In genomic region chr13:118395803-118396202, GRCm38 (mm10) we compare ENCODE assay signal across 22 mouse cellular contexts. TPM values are rescaled to one million over a fixed set of nuclear protein-coding genes. Genes with fewer than 3 reads are reported as not detected.
A peak's percentile ranks its signal among the peaks of the same experiment; 100 is the strongest.
DNase-seq lines count a peak whose midpoint lies in the region; ATAC-seq and TF ChIP-seq lines count a peak whose summit lies in the region.
"Had no signal": no experiment of that assay in that cellular context is flagged by ENCODE, and none has a peak within 500 bp of the region (broad histone marks: within the 10 kb centered on the region; RNA-seq: fewer than 3 reads in every experiment).

No protein-coding gene starts in this region.

- no peak overlapping the region for H3K27ac ChIP-seq in embryonic facial prominence, embryonic 14.5 days (replicated peaks; ENCODE audit: low read depth, low read length)
- H3K27ac ChIP-seq in embryonic facial prominence, embryonic 10.5 days (replicated peaks) = no peak overlapping the region
- no peak overlapping the region for H3K27ac ChIP-seq in limb, embryonic 13.5 days
- no peak overlapping the region for H3K27ac ChIP-seq in limb, embryonic 10.5 days
- H3K27ac ChIP-seq in limb, embryonic 14.5 days (replicated peaks; ENCODE audit: low read depth, low read length) = no peak overlapping the region
- no peak overlapping the region for H3K27ac ChIP-seq in limb, embryonic 15.5 days
- no peak overlapping the region for H3K27ac ChIP-seq in intestine, embryonic 16.5 days (ENCODE audit: low read length)

- H3K4me3 ChIP-seq in embryonic facial prominence, embryonic 14.5 days (ENCODE audit: low read depth, low read length) = no peak overlapping the region
- no peak overlapping the region for H3K4me3 ChIP-seq in embryonic facial prominence, embryonic 10.5 days
- no peak overlapping the region for H3K4me3 ChIP-seq in limb, embryonic 13.5 days
- no peak overlapping the region for H3K4me3 ChIP-seq in limb, embryonic 10.5 days
- H3K4me3 ChIP-seq in limb, embryonic 14.5 days (replicated peaks; ENCODE audit: low read length) = no peak overlapping the region
- H3K4me3 ChIP-seq in limb, embryonic 15.5 days = no peak overlapping the region
- no peak overlapping the region for H3K4me3 ChIP-seq in intestine, embryonic 16.5 days (ENCODE audit: low read length)

- TF ChIP-seq POLR2A in limb, embryonic 14.5 days (IDR thresholded peaks at IDR 0.05; ENCODE audit: borderline replicate concordance, extremely low read depth, insufficient read depth, insufficient read length) = no peak

- peak; percentile 46 for DNase-seq in embryonic facial prominence, embryonic 14.5 days (ENCODE audit: low spot score)
- no peak for DNase-seq in embryonic facial prominence, embryonic 10.5 days (ENCODE audit: low spot score)
- no peak for DNase-seq in limb, embryonic 10.5 days (ENCODE audit: low spot score)
- peak; percentile 71 for DNase-seq in limb, embryonic 14.5 days (ENCODE audit: low spot score)
- no peak for DNase-seq in adrenal gland, postnatal 36 days
- DNase-seq: adrenal gland, adult 2 months; adrenal gland, adult 8-10 months; adrenal gland, postnatal 10 days; adrenal gland, postnatal 14 days; adrenal gland, postnatal 25 days; B cell, adult 2 months; cerebellum, adult 11 months; cerebellum, adult 11-12 months; cerebellum, adult 18-20 months had no signal

- no peak overlapping the region for H3K4me2 ChIP-seq in embryonic facial prominence, embryonic 14.5 days (ENCODE audit: low read depth, low read length)
- no peak overlapping the region for H3K4me2 ChIP-seq in limb, embryonic 13.5 days (replicated peaks)
- no peak overlapping the region for H3K4me2 ChIP-seq in limb, embryonic 14.5 days (replicated peaks; ENCODE audit: low read depth, low read length, severe bottlenecking)
- H3K4me2 ChIP-seq in limb, embryonic 15.5 days = no peak overlapping the region
- no peak overlapping the region for H3K4me2 ChIP-seq in intestine, embryonic 16.5 days (ENCODE audit: low read depth, low read length)

- WGBS in embryonic facial prominence, embryonic 14.5 days = 66% methylated on average over 3 of the region's 3 CpGs
- 94% methylated on average over 3 of the region's 3 CpGs for WGBS in embryonic facial prominence, embryonic 10.5 days
- 62% methylated on average over 3 of the region's 3 CpGs for WGBS in limb, embryonic 13.5 days
- 92% methylated on average over 3 of the region's 3 CpGs for WGBS in limb, embryonic 10.5 days
- 50% methylated on average over 3 of the region's 3 CpGs for WGBS in limb, embryonic 14.5 days
- WGBS in limb, embryonic 15.5 days = 53% methylated on average over 3 of the region's 3 CpGs
- WGBS in intestine, embryonic 16.5 days = 82% methylated on average over 3 of the region's 3 CpGs

- H3K36me3 ChIP-seq in embryonic facial prominence, embryonic 14.5 days (ENCODE audit: control insufficient read depth, insufficient read depth, low read length) = no peaks in the 10 kb centered on the region
- H3K36me3 ChIP-seq in embryonic facial prominence, embryonic 10.5 days (replicated peaks) = no peaks in the 10 kb centered on the region
- H3K36me3 ChIP-seq in limb, embryonic 13.5 days = no peaks in the 10 kb centered on the region
- H3K36me3 ChIP-seq in limb, embryonic 10.5 days = no peaks in the 10 kb centered on the region
- H3K36me3 ChIP-seq in limb, embryonic 14.5 days (ENCODE audit: control insufficient read depth, insufficient read depth, low read length) = no peaks in the 10 kb centered on the region
- H3K36me3 ChIP-seq in limb, embryonic 15.5 days = no peaks in the 10 kb centered on the region
- H3K36me3 ChIP-seq in intestine, embryonic 16.5 days (ENCODE audit: control insufficient read depth, insufficient read depth, low read length) = no peaks in the 10 kb centered on the region
- H3K36me3 ChIP-seq: G1E had no signal

- H3K27me3 ChIP-seq in embryonic facial prominence, embryonic 14.5 days (replicated peaks; ENCODE audit: control insufficient read depth, insufficient read depth, low read length) = no peaks in the 10 kb centered on the region
- H3K27me3 ChIP-seq in embryonic facial prominence, embryonic 10.5 days (replicated peaks; ENCODE audit: low read depth, poor library complexity, severe bottlenecking) = no peaks in the 10 kb centered on the region
- no peaks in the 10 kb centered on the region for H3K27me3 ChIP-seq in limb, embryonic 13.5 days
- no peaks in the 10 kb centered on the region for H3K27me3 ChIP-seq in limb, embryonic 10.5 days (ENCODE audit: low read depth, poor library complexity, severe bottlenecking)
- H3K27me3 ChIP-seq in limb, embryonic 14.5 days (ENCODE audit: control insufficient read depth, insufficient read depth, low read length) = no peaks in the 10 kb centered on the region
- H3K27me3 ChIP-seq in limb, embryonic 15.5 days = no peaks in the 10 kb centered on the region
- no peaks in the 10 kb centered on the region for H3K27me3 ChIP-seq in intestine, embryonic 16.5 days (replicated peaks; ENCODE audit: control insufficient read depth, insufficient read depth, low read length)
- H3K27me3 ChIP-seq: CH12.LX had no signal

- no peak overlapping the region for H3K9ac ChIP-seq in embryonic facial prominence, embryonic 14.5 days (ENCODE audit: low read depth, low read length)
- H3K9ac ChIP-seq in limb, embryonic 13.5 days = no peak overlapping the region
- no peak overlapping the region for H3K9ac ChIP-seq in limb, embryonic 14.5 days (ENCODE audit: low read depth, low read length, severe bottlenecking)
- no peak overlapping the region for H3K9ac ChIP-seq in limb, embryonic 15.5 days
- H3K9ac ChIP-seq in intestine, embryonic 16.5 days (ENCODE audit: low read depth, low read length) = no peak overlapping the region

- H3K4me1 ChIP-seq in embryonic facial prominence, embryonic 14.5 days (ENCODE audit: control insufficient read depth, insufficient read depth, low read length) = no peaks in the 10 kb centered on the region
- peaks cover 4% of the 10 kb centered on the region; the same call in 1 of the 2 replicates for H3K4me1 ChIP-seq in embryonic facial prominence, embryonic 10.5 days
- H3K4me1 ChIP-seq in limb, embryonic 13.5 days = no peaks in the 10 kb centered on the region
- H3K4me1 ChIP-seq in limb, embryonic 10.5 days = peaks cover 10% of the 10 kb centered on the region
- H3K4me1 ChIP-seq in limb, embryonic 14.5 days (ENCODE audit: control insufficient read depth, insufficient read depth, low read length) = no peaks in the 10 kb centered on the region
- H3K4me1 ChIP-seq in limb, embryonic 15.5 days = no peaks in the 10 kb centered on the region
- H3K4me1 ChIP-seq in intestine, embryonic 16.5 days (ENCODE audit: control insufficient read depth, insufficient read depth, low read length) = no peaks in the 10 kb centered on the region

- ATAC-seq in embryonic facial prominence, embryonic 14.5 days (ENCODE audit: low read depth) = no peak
- peak; percentile 86 for ATAC-seq in limb, embryonic 13.5 days (ENCODE audit: low FRiP score, low read depth)
- peak; percentile 60 for ATAC-seq in limb, embryonic 14.5 days (ENCODE audit: low FRiP score, low read depth)
- peak; percentile 40; the same call in 1 of the 2 replicates for ATAC-seq in limb, embryonic 15.5 days (ENCODE audit: insufficient number of reproducible peaks, low FRiP score, low TSS enrichment, low read depth)
- ATAC-seq in intestine, embryonic 16.5 days = no peak
- ATAC-seq: activated CD4-positive, CD25-positive, alpha-beta regulatory T cell, adult 4 months; CD4-positive, CD25-positive, alpha-beta regulatory T cell, adult 4 months; Patski had no signal

- no peaks in the 10 kb centered on the region for H3K9me3 ChIP-seq in embryonic facial prominence, embryonic 14.5 days (ENCODE audit: control insufficient read depth, low read length)
- no peaks in the 10 kb centered on the region for H3K9me3 ChIP-seq in embryonic facial prominence, embryonic 10.5 days
- H3K9me3 ChIP-seq in limb, embryonic 13.5 days = no peaks in the 10 kb centered on the region
- no peaks in the 10 kb centered on the region for H3K9me3 ChIP-seq in limb, embryonic 10.5 days (replicated peaks)
- H3K9me3 ChIP-seq in limb, embryonic 14.5 days (ENCODE audit: control insufficient read depth, low read length) = no peaks in the 10 kb centered on the region
- H3K9me3 ChIP-seq in limb, embryonic 15.5 days = no peaks in the 10 kb centered on the region
- no peaks in the 10 kb centered on the region for H3K9me3 ChIP-seq in intestine, embryonic 16.5 days (ENCODE audit: control insufficient read depth, low read length)
- H3K9me3 ChIP-seq: G1E had no signal

RNA-seq across cellular contexts. Expression of gene Mrps30, which starts 8.8 kb away (rescaled TPM):
- 28.5 and 30.2 TPM in 2 replicates for polyA plus RNA-seq in embryonic facial prominence, embryonic 14.5 days (2014; fragmentation: Nextera tagmentation; extraction: Ambion mirVana)
- 43.7 and 44.8 TPM in 2 replicates for polyA plus RNA-seq in embryonic facial prominence, embryonic 10.5 days (2016; fragmentation: Nextera tagmentation; extraction: Ambion mirVana)
- 32.9 and 34.0 TPM in 2 replicates for polyA plus RNA-seq in limb, embryonic 13.5 days (2015; fragmentation: Nextera tagmentation; extraction: Ambion mirVana)
- polyA plus RNA-seq in limb, embryonic 10.5 days (2016; fragmentation: Nextera tagmentation; extraction: Ambion mirVana) = 45.3 and 48.1 TPM in 2 replicates
- polyA plus RNA-seq in limb, embryonic 14.5 days (2012; rRNA removed) = 21.1 and 23.1 TPM in 2 replicates
- polyA plus RNA-seq in limb, embryonic 14.5 days (2014; fragmentation: Nextera tagmentation; extraction: Ambion mirVana) = 30.6 and 30.9 TPM in 2 replicates
- polyA plus RNA-seq in limb, embryonic 15.5 days (2015; fragmentation: Nextera tagmentation; extraction: Ambion mirVana) = 28.0 and 29.9 TPM in 2 replicates
- polyA plus RNA-seq in intestine, embryonic 16.5 days (2015; fragmentation: Nextera tagmentation; extraction: Ambion mirVana) = 29.6 and 29.9 TPM in 2 replicates
- total RNA-seq in adrenal gland, postnatal 36 days (2021) = 10 to 100 TPM; 26.7 to 28.7 TPM

RNA-seq across cellular contexts. Expression of gene B430218F22Rik, which starts 9.4 kb away (rescaled TPM):
- polyA plus RNA-seq in embryonic facial prominence, embryonic 14.5 days (2014; fragmentation: Nextera tagmentation; extraction: Ambion mirVana) = 0.52 and 1.0 TPM in 2 replicates
- 1.1 and 1.5 TPM in 2 replicates for polyA plus RNA-seq in embryonic facial prominence, embryonic 10.5 days (2016; fragmentation: Nextera tagmentation; extraction: Ambion mirVana)
- 0.57 and 0.83 TPM in 2 replicates for polyA plus RNA-seq in limb, embryonic 13.5 days (2015; fragmentation: Nextera tagmentation; extraction: Ambion mirVana)
- 1.3 and 1.9 TPM in 2 replicates for polyA plus RNA-seq in limb, embryonic 10.5 days (2016; fragmentation: Nextera tagmentation; extraction: Ambion mirVana)
- 0.33 and 0.38 TPM in 2 replicates for polyA plus RNA-seq in limb, embryonic 14.5 days (2012; rRNA removed)
- 0.36 and 0.56 TPM in 2 replicates for polyA plus RNA-seq in limb, embryonic 14.5 days (2014; fragmentation: Nextera tagmentation; extraction: Ambion mirVana)
- polyA plus RNA-seq in limb, embryonic 15.5 days (2015; fragmentation: Nextera tagmentation; extraction: Ambion mirVana) = 0.35 and 0.77 TPM in 2 replicates
- 0.43 and 0.50 TPM in 2 replicates for polyA plus RNA-seq in intestine, embryonic 16.5 days (2015; fragmentation: Nextera tagmentation; extraction: Ambion mirVana)
- not detected for total RNA-seq in adrenal gland, postnatal 36 days (2021)
- total RNA-seq: adrenal gland, postnatal 14 days had no signal

Comparison
In these comparisons a context has a peak if more than half of its experiments do, and no peak if none do; other contexts are left out.
1. DNase-seq: peak in embryonic facial prominence, embryonic 14.5 days (single experiment) and limb, embryonic 14.5 days (single experiment); none in embryonic facial prominence, embryonic 10.5 days (single experiment), limb, embryonic 10.5 days (single experiment) and adrenal gland, postnatal 36 days (0 of 2).
2. ATAC-seq: peak in limb, embryonic 13.5 days (single experiment), limb, embryonic 14.5 days (single experiment) and limb, embryonic 15.5 days (single experiment); none in embryonic facial prominence, embryonic 14.5 days (single experiment) and intestine, embryonic 16.5 days (single experiment).